Mouse (Mus musculus) right cerebral cortex, postnatal 4 days (tissue): Measurements from ENCODE around the gene Chd2.

Experiments
- DNase-seq: peaks from one replicate; pipeline ENCODE4 v3.0.0-alpha.2; 2022

Chd2 gene

GRCm38 (mm10) chr7:73434336-73434677, 107.3 kb downstream of the Chd2 start:
- DNase-seq, result no peak

- DNase-seq, result no peak
These were observed 107.8 kb downstream of the Chd2 start for GRCm38 (mm10) chr7:73433637-73434335.

GRCm38 (mm10) chr7:73428525-73428924, 113.1 kb downstream of the Chd2 start:
- DNase-seq, result no peak

DNA sequence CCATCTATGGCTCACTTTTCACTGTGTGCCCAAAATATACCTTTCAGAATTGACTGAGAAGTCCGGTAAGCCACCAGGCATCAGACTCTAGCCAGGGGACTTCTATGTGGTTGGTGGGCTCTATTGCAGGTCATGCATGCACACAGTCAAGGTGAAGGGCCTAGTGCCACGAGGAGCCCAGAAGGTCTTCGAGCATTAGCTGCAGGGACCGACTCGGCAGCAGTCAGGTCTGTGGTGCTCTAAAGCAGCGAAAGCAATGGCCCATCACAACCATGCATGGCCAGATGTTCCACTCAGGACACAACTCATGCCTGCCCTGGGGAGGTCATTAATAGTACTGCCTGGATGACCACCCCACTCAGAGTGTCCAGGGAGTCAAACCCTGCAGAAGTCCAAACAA, 113.8 kb downstream of the Chd2 start:
- DNase-seq, result no peak

- no peak for DNase-seq
These were observed 114.8 kb downstream of the Chd2 start for GRCm38 (mm10) chr7:73426752-73427386.

GRCm38 (mm10) chr7:73426235-73426634, 115.4 kb downstream of the Chd2 start:
- DNase-seq, result no peak

GRCm38 (mm10) chr7:73425451-73425850, 116.2 kb downstream of the Chd2 start:
- DNase-seq, result no peak

- peak; percentile 53 for DNase-seq
These were observed 116.9 kb downstream of the Chd2 start for GRCm38 (mm10) chr7:73424705-73425104.

GRCm38 (mm10) chr7:73424243-73424642, 117.4 kb downstream of the Chd2 start:
- peak; percentile 16 for DNase-seq

DNA sequence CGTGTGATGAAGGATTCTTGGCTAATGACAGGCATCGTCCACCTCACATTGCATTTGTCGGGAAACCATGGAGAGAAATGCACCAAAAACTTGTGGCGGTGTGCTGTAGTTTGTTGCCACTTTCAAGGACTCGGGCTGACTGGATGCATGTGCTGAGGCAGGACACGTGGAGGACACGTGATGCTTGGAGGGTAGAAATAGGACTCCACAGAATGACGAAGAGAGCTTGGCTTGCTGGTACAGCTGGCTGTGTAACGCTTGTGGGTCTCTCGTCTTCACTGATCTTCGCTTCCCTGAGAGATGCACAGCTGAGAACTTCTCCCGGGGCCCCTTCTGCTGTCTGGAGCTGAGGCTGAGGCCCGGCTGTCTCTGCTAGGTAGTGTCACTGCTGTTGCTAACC, 118.4 kb downstream of the Chd2 start:
- peak; percentile 44 for DNase-seq

GRCm38 (mm10) chr7:73422223-73423113, 119.2 kb downstream of the Chd2 start:
- peak; percentile 78 for DNase-seq

- peak; percentile 37 for DNase-seq
These were observed 120.2 kb downstream of the Chd2 start for GRCm38 (mm10) chr7:73421278-73422015.

GRCm38 (mm10) chr7:73420827-73421226, 120.8 kb downstream of the Chd2 start:
- DNase-seq, result no peak

GRCm38 (mm10) chr7:73419375-73419774, 122.3 kb downstream of the Chd2 start:
- peak; percentile 25 for DNase-seq

- DNase-seq, result no peak
These were observed 127.4 kb downstream of the Chd2 start for GRCm38 (mm10) chr7:73414192-73414591.

DNA sequence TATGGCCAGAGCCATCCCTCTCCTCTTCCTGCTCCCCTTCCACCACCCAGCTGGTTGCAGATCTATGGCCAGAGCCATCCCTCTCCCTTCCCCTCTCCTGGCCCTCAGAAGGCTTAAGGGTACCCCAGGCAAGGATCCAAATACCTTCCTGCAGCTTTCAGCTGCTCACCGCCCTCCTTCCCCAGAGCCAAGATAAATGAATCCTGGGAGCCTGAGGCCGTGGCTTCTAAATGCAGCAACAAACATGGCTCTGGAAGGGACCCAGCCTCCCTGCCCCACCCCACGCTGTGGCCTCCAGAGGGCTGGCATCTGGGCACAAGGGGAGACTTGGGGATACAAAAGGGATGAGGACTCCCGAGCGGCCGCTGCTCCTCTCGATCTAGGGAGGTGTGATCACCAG, 129.2 kb downstream of the Chd2 start:
- DNase-seq, result no peak

- DNase-seq, result no peak
These were observed 129.6 kb downstream of the Chd2 start for GRCm38 (mm10) chr7:73411986-73412385.

GRCm38 (mm10) chr7:73411523-73411922, 130.1 kb downstream of the Chd2 start:
- no peak for DNase-seq

DNA sequence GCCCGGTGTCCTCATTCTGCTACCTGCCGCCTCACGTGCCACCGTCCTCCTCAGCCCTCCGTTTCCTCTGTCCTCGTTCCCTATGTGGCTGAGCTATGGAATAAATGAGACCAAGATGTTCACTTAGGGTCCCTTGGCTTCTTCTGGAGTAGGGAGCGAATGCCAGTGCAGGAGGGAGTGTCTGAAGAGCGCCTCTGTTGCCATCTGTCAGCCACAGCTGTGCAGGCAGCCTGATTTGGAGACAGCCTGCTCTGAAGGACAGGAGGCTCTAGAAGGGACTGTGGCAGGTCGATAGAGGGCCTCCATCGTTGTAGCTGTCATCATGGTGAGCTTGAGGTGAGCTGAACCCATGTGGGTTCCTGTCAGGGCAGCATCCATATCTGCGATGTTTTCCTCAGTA, 136.1 kb downstream of the Chd2 start:
- DNase-seq, result no peak

- no peak for DNase-seq
These were observed 138.1 kb downstream of the Chd2 start for GRCm38 (mm10) chr7:73403538-73403937.

- DNase-seq, result no peak
These were observed 139.0 kb downstream of the Chd2 start for GRCm38 (mm10) chr7:73402671-73403070.

- no peak for DNase-seq
These were observed 139.5 kb downstream of the Chd2 start for GRCm38 (mm10) chr7:73402106-73402505.
